Mouse (Mus musculus) lung, adult 2 months (tissue): Measurements from ENCODE around the gene Armh1.

Experiments
- CTCF ChIP-seq: fragments of 200-500 bp; IDR thresholded peaks from 2 replicates; pipeline ENCODE4 v1.5.1; 2011; ENCODE audit warnings: mild to moderate bottlenecking, low read length, control low read depth; ENCODE audit not compliant: insufficient read depth
- POLR2A ChIP-seq: fragments of 200-500 bp; IDR thresholded peaks from 2 replicates; pipeline ENCODE4 v1.6.1; 2011; ENCODE audit warnings: low read depth, mild to moderate bottlenecking, control low read depth, low read length, borderline replicate concordance; ENCODE audit errors: extremely low read depth

- no peak for TF ChIP-seq POLR2A
- no peak for TF ChIP-seq CTCF
Measured at GRCm38 (mm10) chr4:117276281-117276711, 24.4 kb upstream of the Armh1 start.
